Mouse (Mus musculus): Measurements from ENCODE around the gene 6030408B16Rik.

DNA sequence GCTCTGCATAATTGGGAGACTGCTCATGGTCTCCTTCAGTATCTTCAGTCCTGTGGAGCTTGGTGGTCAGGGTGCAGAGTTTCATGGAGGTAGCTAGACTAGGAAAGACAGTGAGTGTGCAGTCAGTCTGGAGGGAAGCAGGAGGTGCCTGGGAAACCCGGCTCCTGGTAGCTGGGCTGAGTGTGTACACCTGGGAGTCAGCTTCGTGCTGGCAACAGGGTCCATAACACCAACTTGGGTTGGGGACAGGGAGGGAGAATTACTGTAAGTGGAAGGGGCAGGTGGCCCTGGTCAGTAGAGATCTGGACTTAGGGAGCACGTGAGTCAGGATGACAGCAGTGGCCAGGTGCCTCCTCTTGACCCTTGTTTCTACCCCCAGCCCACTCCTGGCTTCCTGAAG is 33.1 kb upstream of the 6030408B16Rik start:
- TF ChIP-seq USF1 (IDR thresholded peaks at IDR 0.05; ENCODE audit: low read depth) (no peak), CTCF (IDR thresholded peaks at IDR 0.05; ENCODE audit: control insufficient read depth, insufficient read depth, insufficient read length) (no peak), FOSL1 (IDR thresholded peaks at IDR 0.05; ENCODE audit: insufficient read depth, low read length, poor library complexity, severe bottlenecking) (no peak), CEBPB (IDR thresholded peaks at IDR 0.05; ENCODE audit: low read depth) (no peak), MAX (IDR thresholded peaks at IDR 0.05) (no peak), MYOG (IDR thresholded peaks at IDR 0.05; ENCODE audit: control insufficient read depth, extremely low read depth, insufficient read length) (no peak), MYOD1 (IDR thresholded peaks at IDR 0.05; ENCODE audit: control insufficient read depth, insufficient read length, low read depth) (no peak)

Data from C2C12 (cell line).